Mouse (Mus musculus) lung, postnatal 0 days (tissue): ENCODE data around the gene Zfp385c.

Source experiments
- CTCF ChIP-seq: IDR thresholded peaks from 2 replicates; pipeline ENCODE4 v1.5.1; 2016; ENCODE audit warnings: antibody characterized with exemption, mild to moderate bottlenecking
- EP300 ChIP-seq: IDR thresholded peaks from 2 replicates; pipeline ENCODE4 v1.6.1; 2016; ENCODE audit warnings: antibody characterized with exemption, mild to moderate bottlenecking, control low read depth

GRCm38 (mm10) chr11:100601372-100601771, 90.9 kb downstream of the Zfp385c start:
- no peak for TF ChIP-seq CTCF
- no peak for TF ChIP-seq EP300
